Mouse (Mus musculus) monocyte, adult 2 months (primary cell): Measurements from ENCODE around the gene Traf3ip3.

Experiments used
- DNase-seq, 2 experiments: peaks; one replicate each; pipeline ENCODE4 v3.0.0; 2022; ENCODE audit warnings: low spot score in 2 of 2, low read depth in 1 of 2

Traf3ip3 gene

GRCm38 (mm10) chr1:193208178-193208577, 6.7 kb upstream of the Traf3ip3 start:
- DNase-seq, result peak in 1 of 2 experiments; percentile 19

GRCm38 (mm10) chr1:193207503-193207902, 6.0 kb upstream of the Traf3ip3 start, which contains the start of gene Lamb3:
Gene Lamb3 (plus strand): TSS chr1:193207699.
- no peak for DNase-seq

GRCm38 (mm10) chr1:193205431-193205830, 3.9 kb upstream of the Traf3ip3 start:
- DNase-seq, result no peak

- DNase-seq, result no peak
Measured at GRCm38 (mm10) chr1:193203821-193204220, 2.3 kb upstream of the Traf3ip3 start.

GRCm38 (mm10) chr1:193200640-193201382, 692 bp downstream of the Traf3ip3 start:
- DNase-seq, result peak in 1 of 2 experiments; percentile 40

- DNase-seq, result no peak
Measured at GRCm38 (mm10) chr1:193198312-193198711, 3.2 kb downstream of the Traf3ip3 start.

- DNase-seq, result no peak
Measured at GRCm38 (mm10) chr1:193197494-193198205, 3.9 kb downstream of the Traf3ip3 start.

- no peak for DNase-seq
Measured at GRCm38 (mm10) chr1:193195169-193195810, 6.2 kb downstream of the Traf3ip3 start.

- no peak for DNase-seq
Measured at GRCm38 (mm10) chr1:193194416-193195140, 6.9 kb downstream of the Traf3ip3 start.

- DNase-seq, result peak in 1 of 2 experiments; percentile 13
Measured at GRCm38 (mm10) chr1:193191675-193192283, 9.7 kb downstream of the Traf3ip3 start.

GRCm38 (mm10) chr1:193189771-193190170, 11.7 kb downstream of the Traf3ip3 start:
- no peak for DNase-seq

GRCm38 (mm10) chr1:193189151-193189621, 12.3 kb downstream of the Traf3ip3 start:
- DNase-seq, result no peak

- DNase-seq, result no peak
Measured at GRCm38 (mm10) chr1:193188257-193188656, 13.2 kb downstream of the Traf3ip3 start.

- DNase-seq, result no peak
Measured at GRCm38 (mm10) chr1:193181104-193181503, 20.4 kb downstream of the Traf3ip3 start.

- DNase-seq, result no peak
Measured at GRCm38 (mm10) chr1:193174143-193174733, 27.3 kb downstream of the Traf3ip3 start.

GRCm38 (mm10) chr1:193173810-193174129, 27.7 kb downstream of the Traf3ip3 start:
- no peak for DNase-seq

GRCm38 (mm10) chr1:193172991-193173809, 28.3 kb downstream of the Traf3ip3 start:
- DNase-seq, result peak; percentile 86 to 93

- DNase-seq, result no peak
Measured at GRCm38 (mm10) chr1:193169856-193170255, 31.6 kb downstream of the Traf3ip3 start.

- no peak for DNase-seq
Measured at GRCm38 (mm10) chr1:193169228-193169627, 32.3 kb downstream of the Traf3ip3 start.
